Mouse (Mus musculus) adrenal gland, postnatal 25 days (tissue): Measurements from ENCODE around the gene Ckb. TPM values are rescaled to one million over a fixed set of nuclear protein-coding genes. Genes with fewer than 3 reads are reported as not detected.
"Not testable (repeated sequence)": the region's sequence is repeated elsewhere in the genome, so short reads cannot be mapped to it uniquely, and the experiment has no call there.

Experiments
- DNase-seq: peaks from one replicate; pipeline ENCODE4 v3.0.0; 2021; ENCODE audit warnings: mixed read lengths
- total RNA-seq: library from RNA; stranded (reverse); gene quantifications from 2 replicates; pipeline ENCODE4 v1.2.3, GENCODE M21; 2021

Ckb gene
- total RNA-seq, 1 experiment from 2014 or later: 27.3 TPM

- no peak for DNase-seq
Measured at GRCm38 (mm10) chr12:111669000-111669788, 2.9 kb downstream of the Ckb start.

- peak; percentile 98 for DNase-seq
Measured at GRCm38 (mm10) chr12:111668457-111668912, 3.7 kb downstream of the Ckb start.

- DNase-seq: no peak
Measured at GRCm38 (mm10) chr12:111667421-111667820, 4.7 kb downstream of the Ckb start.

GRCm38 (mm10) chr12:111666380-111666779, 5.8 kb downstream of the Ckb start:
- no peak for DNase-seq

DNA sequence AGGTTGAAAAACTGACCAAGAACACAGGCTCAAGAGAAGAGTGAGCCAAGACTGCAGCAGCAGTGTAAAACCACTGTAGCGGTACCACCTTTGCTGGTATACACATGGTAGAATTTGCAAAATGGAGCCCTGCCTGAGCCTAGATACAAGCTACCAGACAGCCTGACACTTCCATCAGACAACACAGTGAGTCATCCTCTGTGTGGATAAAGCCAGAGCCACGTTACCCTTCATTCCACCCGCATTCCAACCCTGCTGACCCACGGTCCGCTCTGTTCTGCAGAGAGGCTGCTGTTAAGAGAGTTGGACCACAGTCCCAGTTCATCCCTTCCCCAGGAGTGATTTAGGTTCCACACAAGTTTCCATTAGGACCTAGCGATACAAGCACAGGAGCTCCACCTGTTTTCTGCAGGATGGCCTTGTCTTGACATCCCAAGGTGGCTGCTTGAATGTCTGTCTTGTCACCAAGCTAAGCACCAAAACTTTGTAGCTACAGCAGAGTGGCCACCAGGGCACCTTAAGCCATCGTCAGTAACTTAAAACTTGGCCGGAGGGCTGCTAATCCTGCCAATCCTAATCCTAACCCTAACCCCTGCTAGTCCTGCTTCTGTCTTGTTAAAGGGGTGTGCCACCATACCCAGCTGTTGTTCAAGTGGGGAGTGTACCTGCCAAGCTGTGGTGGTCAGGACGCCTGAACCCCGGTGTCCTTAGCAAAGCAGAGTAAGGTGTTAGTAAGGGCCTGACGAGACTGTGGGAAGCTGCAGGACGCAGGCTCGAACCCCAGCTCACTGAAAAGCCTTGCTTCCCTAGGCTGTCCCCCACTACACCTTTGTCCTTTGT, 6.9 kb downstream of the Ckb start:
- DNase-seq: no peak

GRCm38 (mm10) chr12:111664144-111664634, 7.9 kb downstream of the Ckb start:
- no peak for DNase-seq

- DNase-seq: no peak
Measured at GRCm38 (mm10) chr12:111663228-111664143, 8.7 kb downstream of the Ckb start.

GRCm38 (mm10) chr12:111661554-111661953, 10.6 kb downstream of the Ckb start:
- DNase-seq: not testable (repeated sequence)

DNA sequence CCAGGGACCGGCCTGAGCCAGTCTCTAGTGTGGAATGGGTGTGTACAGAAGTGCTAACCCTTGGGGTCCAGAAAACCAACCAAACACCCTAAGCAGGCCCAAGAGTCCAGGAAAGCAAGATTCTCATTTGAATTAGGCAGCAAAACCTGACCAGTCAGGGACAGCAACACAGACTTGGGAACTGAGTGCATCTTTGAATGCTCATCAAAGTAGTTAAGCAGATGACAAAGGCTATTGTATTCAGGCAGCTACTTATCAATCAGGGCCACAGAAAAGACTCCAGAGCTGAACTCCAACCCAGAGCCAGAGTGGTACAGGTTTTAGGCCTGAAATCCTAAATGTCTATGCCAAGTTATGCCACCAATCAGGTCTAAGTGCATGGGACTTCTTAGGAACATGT, 11.5 kb downstream of the Ckb start:
- no peak for DNase-seq

GRCm38 (mm10) chr12:111659331-111659730, 12.8 kb downstream of the Ckb start:
- no peak for DNase-seq

DNA sequence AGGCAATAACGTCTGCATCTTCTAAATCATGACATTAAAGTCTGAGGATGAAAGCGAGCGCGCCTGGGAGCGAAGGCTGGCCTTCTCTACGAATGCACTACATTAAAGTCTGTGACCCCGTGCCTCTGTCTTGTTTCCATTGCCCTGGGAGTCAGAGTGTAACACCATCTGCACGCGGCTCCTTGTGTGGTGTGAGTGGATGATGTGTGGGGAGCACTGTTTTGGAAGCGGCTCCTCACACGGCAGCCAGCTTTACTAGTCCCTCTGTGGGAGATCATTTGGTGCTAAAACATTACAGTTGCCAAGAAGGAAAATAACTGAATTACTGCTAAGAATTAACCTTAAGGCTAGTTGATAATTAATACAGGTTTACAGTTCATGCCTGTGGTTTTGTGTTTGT, 16.4 kb downstream of the Ckb start:
- no peak for DNase-seq

- peak; percentile 65 for DNase-seq
Measured at GRCm38 (mm10) chr12:111653434-111653833, 18.7 kb downstream of the Ckb start.

DNA sequence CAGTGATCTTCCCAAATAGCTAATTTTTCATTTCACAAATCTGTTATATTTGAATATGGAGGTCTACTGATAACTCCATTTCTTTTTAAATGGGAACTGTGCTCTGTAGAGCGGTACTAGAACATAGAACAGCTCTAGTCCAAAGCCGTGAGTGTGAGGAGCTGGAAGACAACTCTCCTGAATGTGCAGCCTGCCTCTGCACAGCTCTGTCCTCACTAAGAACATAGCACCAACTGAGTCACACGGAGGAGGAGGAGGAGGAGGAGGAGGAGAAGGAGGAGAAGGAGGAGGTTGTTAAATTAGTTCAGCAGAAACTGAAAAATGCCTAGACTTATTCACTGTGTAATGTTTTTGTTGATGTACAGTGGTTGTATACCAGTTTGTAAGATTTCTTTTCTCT, 19.2 kb downstream of the Ckb start:
- DNase-seq: no peak

- peak; percentile 58 for DNase-seq
Measured at GRCm38 (mm10) chr12:111648061-111648645, 24.0 kb downstream of the Ckb start.

Other genes with a start within 250 kb of the Ckb start
- 7.2 and 15.0 TPM in 2 replicates for gene Tnfaip2, start 229.9 kb downstream of the Ckb start, total RNA-seq
- gene Gm266, start 186.5 kb downstream of the Ckb start, total RNA-seq: not detected in 2 replicates
- gene Eif5, start 134.3 kb downstream of the Ckb start, total RNA-seq: 338 and 346 TPM in 2 replicates
- gene Mark3, start 97.8 kb downstream of the Ckb start, total RNA-seq: 101 and 109 TPM in 2 replicates
- 9.6 and 11.0 TPM in 2 replicates for gene Trmt61a, start 5.8 kb upstream of the Ckb start, total RNA-seq
- 34.8 and 36.2 TPM in 2 replicates for gene Bag5, start 40.9 kb upstream of the Ckb start, total RNA-seq
- gene Apopt1, start 40.9 kb upstream of the Ckb start, total RNA-seq: 69.6 and 71.2 TPM in 2 replicates
- 118 and 144 TPM in 2 replicates for gene Klc1, start 86.5 kb upstream of the Ckb start, total RNA-seq
- 14.7 and 17.7 TPM in 2 replicates for gene Xrcc3, start 141.5 kb upstream of the Ckb start, total RNA-seq
- 99.4 and 105 TPM in 2 replicates for gene Zfyve21, start 141.8 kb upstream of the Ckb start, total RNA-seq
- gene Ppp1r13b, start 235.8 kb upstream of the Ckb start, total RNA-seq: 16.3 and 18.1 TPM in 2 replicates